Mouse (Mus musculus) retina, adult 2 months (tissue): ENCODE measurements around the gene Ostn.
"Not testable (repeated sequence)": the region's sequence is repeated elsewhere in the genome, so short reads cannot be mapped to it uniquely, and the experiment has no call there.

Experiments
- DNase-seq: peaks from one replicate; pipeline ENCODE4 v3.0.0-alpha.2; 2012; ENCODE audit warnings: low read depth, low spot score

The Ostn gene

DNA sequence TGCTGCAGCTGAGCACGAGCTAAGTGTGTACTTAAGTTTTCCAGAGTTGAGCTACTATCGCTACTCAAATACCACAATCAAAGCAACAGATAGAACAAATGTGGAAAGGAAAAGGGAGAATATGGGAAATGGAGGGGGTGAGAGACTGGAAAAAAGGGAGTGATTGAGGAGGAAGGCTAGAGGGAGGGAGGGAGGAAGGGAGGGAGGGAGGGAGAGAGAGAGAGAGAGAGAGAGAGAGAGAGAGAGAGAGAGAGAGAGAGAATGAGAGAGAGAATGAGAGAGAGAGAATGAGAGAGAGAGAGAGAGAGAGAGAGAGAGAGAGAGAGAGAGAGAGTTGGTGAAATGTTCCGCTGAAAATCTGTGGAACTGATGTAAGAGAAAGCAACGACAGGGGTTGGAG is at the start of gene Ostn:
TSS of gene Ostn (plus strand) at position 301 of the 400 bp plus-strand sequence.
- DNase-seq, result not testable (repeated sequence)

DNA sequence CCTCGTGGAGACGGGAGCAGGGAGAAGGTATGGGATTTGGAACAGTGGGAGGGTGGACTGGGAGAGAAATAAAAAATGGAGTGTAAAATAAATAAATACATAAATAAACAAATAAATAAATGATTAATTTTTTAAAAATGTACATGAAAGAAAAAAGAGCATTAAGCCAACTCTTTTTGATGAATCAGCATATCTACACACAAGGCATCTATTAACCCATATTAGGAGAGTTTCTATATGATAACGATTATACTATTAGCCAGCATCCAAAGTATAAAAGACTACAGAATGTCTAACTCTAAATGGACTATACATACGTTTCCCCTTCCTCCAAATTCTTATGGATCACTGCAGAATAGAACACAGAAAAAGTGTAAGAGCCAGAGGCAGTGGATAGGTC is 38.5 kb upstream of the Ostn start:
- DNase-seq, result no peak

DNA sequence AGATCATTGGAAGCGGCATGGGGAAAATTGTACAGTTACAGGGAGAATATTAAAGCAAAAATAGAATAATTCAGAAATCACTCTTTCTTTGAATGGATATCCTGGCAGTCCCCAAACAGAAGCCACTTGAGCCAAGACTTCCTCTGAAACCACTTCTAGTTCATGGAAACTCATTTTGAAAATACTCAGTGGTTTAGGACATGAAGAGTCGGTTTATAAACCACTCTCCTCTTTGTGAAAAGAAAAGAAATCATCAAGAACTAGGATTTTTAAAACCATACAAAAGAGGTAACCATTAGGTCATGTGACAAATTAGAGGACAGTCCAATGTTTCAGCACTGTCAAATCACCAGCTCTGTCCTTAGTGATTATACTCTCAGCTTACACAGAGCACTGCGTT is 19.9 kb upstream of the Ostn start:
- DNase-seq, result no peak

DNA sequence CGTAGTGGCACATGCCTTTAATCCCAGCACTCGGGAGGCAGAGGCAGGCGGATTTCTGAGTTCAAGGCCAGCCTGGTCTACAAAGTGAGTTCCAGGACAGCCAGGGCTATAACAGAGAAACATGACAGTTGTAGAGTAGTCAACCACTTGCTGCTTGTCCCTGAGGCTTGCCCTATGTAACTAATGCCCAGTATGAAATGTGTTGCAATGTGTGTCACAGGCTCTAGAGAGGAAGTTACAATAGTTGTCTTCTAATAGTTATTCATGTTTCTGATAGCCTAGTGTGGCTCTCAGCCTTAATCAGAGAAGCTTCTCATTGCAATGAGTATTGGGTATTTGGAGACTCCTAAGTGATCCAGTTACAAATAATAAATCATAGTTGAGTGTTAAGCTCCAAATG is 10.8 kb upstream of the Ostn start:
- no peak for DNase-seq

DNA sequence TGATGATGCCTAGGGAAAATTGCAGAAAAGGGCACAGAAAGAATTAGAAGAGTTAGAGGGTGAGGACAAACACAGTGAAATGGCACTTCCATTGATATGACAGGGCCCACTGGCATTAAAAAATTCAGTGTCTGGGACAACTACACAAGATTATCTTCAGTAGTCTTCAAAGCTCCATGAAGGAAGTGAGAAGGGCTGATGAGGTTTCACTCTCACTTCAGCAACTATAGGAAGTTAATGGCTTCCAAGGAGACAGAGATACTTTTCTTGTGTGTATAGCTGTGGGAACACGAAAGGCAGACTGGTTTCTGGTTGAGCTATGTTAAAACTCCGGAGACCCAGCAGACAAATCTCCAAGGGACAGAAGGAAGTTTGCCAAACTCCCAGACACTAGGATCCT is 10.4 kb upstream of the Ostn start:
- DNase-seq, result no peak

DNA sequence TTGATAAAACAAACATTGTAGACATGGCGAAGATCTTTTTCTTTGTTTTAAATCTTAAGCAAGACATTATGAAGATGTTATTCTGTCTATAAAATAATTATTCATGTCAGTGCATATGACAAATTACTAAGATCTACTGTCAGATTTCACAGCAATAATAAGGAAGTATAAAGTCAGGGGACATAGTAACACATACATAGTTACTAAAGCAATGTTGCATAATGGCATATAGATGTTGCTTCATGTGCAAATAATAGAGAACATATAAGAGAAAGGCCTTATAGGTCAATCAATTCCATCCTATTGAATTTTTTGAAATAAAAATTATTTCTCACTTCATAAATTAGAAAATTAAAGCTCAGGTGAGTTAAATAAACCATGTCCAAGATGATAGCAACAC is 11.8 kb downstream of the Ostn start:
- no peak for DNase-seq

DNA sequence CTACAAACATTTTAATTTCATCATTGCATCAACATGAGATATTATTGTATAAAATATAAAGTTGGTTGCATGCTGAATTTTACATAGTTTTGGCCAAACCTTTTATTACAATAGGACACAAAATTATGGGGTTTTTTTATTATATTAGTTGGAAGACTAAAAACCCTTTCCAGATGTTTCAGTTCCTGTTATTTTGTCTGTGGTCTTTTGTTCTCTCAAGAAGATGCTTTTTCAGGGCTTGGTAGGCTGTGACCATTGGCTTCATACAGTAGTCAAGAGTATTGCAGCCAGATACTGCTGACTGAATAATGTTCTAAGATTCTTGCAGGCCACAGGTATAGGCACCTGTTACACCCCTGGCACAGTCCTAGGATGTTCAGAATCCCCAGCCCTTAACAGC is 14.8 kb downstream of the Ostn start:
- DNase-seq, result no peak

DNA sequence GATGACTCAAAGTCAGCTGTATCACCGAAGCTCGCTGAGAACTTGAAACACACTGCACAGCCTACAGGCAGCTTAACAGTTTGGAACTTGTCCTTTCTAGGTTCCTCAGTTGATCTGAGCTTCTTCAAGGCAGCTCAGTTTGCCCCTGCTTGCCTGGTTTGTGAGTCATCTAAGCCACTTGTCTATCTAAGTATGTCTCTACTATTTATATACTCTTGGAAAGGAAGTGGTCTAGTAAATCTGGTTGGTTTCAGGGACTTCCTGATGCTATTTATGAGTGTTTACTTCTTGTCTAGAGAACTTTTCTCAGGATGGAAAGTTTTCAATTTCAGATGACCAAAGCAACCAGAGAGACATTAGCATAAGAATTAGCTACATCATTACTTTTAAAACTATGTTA is 19.2 kb downstream of the Ostn start:
- DNase-seq, result no peak

DNA sequence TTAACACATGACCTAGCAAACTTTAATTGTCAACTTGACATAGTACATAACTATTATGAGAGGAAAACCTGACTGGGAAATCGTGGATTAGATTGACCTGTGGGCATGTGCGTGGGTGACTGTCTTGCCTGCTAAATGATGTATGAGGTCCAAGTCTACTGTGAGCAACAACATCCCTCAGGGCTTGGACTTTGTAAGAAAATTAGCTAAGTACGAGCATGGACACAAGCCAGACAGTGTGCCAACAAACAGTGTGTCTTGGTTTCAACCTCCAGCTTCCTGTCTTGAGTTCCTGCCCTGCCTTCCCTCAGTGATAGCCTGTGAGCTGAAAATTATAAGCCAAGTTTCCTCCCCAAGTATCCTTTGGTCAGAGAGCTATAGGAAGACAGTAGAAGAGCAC is 40.2 kb downstream of the Ostn start:
- DNase-seq, result no peak

DNA sequence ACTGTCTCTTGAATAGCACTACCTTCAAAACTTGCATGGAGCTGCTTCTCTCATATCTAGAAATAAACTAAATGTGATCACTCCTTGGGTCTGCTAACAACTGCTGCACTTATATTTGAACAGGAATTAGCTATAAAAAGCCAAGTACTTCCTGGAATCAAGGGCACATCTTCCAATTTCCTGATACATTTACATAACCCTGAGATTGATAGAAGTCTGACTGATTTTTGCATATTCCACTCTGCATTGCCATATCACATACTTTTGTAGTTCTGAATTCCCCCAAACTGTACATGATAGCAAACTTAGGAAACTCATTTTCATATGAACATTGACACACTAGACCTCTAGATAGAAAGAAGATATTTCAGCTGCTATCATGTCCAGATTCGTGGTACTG is 41.1 kb downstream of the Ostn start:
- no peak for DNase-seq

DNA sequence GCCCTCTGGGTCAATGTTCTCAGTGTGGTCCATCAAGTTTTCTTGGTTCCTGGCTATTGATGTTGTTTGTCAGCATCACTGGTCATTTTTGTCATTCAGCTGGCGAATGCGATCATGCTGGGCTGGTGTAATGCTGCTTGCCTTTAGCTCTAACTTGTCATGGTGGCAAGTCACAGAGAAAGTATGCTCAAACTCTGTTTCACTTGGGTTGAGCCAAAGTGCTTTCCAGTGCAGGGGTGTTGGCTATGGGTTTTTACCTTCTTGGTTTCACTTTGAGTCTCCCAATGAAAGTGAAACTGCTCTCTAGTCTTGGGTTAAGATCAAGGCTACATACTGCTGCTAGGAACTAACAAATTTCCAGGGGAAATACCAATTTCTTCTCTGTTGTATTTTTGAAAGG is 41.9 kb downstream of the Ostn start:
- no peak for DNase-seq

DNA sequence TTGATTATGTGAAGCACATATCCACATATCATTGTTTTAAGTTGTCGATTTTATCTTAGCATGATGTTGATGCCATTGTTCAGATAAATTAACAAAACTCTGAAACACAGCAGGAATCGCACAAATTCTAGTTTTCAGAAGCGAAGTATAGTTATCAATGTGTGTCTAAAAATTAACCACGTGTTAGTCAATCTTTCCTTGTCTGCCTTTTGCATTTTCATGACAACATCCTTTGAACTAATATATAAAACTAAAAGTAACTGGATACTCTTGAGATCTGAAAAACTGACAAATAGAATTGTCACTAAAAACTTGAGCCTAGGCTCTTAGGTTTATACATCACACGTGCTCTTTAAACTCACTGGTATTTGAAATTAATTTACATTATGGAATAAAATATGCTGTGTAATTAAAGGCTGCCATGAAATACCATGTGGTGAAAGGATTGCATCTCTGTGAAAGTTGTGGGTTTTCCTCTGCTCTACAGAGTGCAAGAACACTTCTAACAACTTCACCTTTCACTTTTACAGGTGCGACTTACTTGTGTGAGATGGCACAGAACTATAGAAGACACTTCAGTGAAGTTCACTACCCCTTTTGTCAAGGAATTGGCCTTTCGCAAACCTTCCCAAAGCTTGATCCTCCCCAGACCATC is 42.7 kb downstream of the Ostn start:
- no peak for DNase-seq

DNA sequence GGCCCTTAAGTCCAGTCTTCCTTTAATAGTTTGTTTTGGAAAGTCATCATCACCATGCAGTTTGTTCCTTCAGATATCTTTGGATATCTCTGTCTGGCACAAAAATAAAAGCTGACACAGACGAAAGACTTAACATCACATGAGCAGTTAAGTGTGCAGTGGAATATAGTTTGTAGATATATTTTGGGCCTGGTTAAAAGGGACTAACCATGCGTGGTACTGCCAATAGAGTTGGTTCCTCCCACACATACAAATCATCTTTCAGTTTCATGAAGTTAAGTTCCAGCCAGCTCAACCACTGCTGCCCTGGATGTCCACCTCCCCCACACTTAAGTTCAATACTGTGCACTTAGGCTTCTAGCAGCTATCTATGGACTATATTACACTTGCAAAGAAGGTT is 47.2 kb downstream of the Ostn start:
- DNase-seq, result no peak

DNA sequence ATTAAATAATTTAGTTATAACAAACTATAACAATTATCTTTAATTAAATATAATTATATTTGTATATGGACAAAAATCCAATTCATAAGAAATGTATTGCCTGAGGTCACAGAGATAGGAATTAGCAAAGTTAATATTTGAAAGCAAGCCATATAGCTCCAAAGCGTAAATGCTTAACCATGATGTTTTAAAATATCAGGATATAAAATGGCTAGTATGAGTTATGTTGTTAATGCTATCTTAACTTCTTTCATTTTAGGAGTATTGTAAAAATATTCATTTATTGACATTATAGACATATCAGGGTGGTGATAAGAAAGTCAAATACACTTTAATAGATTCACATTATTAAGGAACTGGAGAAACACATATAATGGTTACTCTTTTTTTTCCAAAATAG is 52.8 kb downstream of the Ostn start:
- no peak for DNase-seq

DNA sequence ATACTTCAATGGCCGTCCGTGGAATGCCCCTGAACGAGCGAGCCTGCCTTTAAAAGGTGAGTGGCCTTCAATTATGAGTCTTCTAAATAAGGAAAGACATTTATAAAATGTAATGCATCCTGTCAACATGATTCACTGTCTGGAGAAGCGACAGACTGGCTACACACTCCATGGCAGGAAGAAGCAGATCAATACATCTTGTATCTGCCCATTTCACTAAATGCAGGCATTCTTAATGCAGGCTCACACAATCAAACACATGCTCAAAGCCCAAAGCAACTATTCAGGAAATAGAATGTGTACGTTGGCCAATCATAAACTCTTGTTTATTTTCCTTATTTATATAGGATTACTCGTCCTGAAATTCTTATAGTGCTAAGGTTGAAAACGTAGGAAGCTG is 62.9 kb downstream of the Ostn start, which contains the start of gene Uts2b:
TSS of gene Uts2b (minus strand) at position 49 of the 400 bp plus-strand sequence.
- no peak for DNase-seq

DNA sequence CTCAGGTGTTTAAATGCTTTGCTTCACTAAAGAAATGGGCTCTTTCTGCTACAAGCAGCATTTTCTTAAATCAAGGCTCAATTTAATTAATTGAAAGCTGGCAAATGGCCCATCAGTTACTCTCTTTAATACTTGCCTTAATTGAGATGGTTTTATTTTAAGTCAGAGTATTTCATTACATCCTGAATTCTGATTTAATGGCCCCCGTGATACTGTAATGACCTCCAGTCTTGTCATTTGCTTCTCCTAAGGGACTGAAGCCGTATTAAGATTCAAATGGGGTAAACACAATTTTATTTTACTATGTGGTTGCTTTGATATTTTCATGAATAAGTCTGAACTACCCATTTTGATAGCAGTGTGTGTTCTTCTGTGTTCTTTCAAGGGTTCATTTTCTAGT is 63.4 kb downstream of the Ostn start:
- no peak for DNase-seq

DNA sequence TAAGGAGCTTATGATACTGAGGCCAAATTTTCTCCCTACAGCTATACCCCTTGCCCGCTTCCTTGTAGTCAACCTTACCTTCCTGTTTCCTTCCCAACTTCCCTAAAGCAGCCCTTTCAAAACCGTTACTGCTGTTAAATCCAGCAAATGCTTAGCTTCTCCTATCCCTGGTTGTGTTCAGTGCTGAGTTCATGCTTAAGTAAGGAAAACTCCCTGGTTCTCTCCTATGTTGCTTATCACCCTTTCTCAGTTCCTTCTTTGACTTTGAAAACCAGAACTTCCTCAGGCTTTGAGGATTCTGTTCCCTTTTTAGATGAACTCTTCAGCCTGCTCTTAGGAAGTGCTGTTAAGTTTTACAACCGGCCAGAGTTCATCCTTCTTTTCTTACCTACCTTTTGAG is 66.8 kb downstream of the Ostn start:
- DNase-seq, result no peak

DNA sequence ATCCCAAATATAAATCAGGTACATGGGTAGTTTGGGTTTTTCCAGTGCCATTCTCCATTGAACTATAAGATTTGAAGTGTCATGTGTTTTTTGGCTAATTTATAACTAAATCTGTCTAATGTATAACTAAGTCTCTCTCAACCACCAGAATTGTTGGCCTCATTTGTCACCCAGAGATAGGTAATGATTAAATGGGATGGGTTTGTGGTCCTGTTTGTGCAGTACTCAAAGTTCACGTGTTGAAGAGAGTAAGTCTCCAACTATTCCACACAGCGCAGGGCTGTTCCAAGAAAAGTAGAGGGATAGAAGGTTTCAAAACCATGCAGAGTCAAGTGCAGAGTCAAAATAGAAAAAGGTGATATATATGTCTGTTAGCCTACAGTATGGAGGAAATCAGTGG is 68.0 kb downstream of the Ostn start:
- DNase-seq, result no peak

DNA sequence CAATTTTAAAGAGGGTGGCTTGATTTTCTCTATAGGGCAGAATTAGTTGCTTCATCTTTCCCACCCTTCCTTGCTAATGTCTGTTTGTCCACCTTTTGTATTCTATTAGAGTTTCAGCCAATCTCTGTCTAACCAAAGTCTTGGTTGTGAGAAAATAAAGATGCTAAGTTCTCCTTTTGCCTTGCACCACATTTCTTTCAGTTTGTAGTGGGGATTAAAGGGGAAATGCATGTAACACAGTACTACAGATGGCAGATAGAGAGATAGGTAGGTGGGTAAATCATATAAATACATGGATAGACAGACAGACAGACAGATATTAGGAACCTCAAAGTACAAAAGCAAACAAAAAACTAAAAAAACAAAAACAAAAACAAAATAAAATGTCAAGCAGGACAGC is 69.3 kb downstream of the Ostn start:
- no peak for DNase-seq

DNA sequence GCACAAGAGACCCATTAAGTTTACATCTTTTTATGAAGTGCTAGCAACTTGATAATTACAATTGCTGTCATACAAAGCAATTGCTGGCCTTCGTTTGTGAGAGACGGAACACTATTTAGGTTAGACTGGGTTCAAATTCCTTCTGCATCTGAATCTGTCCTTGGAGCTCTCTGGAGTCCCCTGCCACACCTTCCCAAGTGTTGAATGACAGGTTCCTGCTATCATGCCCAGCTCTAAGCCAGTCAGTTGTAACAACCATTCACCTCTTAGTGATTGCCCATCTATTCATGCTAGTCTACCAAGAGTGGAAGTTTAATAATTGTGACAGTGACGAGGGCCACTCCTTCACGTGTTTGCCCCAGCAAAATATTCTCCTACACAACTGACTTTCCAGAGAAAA is 74.9 kb downstream of the Ostn start:
- no peak for DNase-seq

DNA sequence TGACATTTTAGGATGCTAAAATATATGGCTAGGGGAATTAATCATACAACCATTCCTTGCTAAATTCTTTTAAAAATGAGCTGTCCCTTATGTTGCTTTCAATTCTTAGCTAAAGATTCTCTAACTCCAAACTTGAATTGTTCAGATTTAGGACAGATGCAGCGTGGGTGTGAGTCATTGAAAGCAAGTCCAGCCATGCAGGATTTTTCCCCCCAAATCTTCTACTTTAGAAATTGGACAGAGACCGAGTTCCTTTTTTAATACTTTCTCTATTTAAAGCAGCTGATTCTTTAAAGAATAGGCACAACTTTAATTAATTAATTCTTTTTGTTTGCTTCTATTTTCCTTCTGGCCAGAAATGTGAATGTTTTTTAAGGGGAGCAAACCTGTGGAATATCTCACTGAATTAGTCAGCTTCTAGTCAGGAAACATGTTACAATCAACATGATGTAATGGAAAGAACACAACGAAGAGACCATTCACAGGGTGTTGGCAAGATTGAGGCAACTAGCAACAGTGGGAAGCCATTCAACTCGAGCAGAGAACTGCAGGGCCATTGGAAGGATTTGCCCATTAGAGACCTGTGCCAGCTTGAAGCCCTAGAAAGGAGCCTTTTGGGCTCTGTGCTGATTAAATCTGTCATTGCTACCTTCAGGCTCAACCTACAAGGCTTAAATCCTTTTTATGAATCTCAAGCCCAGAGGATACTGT is 77.8 kb downstream of the Ostn start:
- no peak for DNase-seq

DNA sequence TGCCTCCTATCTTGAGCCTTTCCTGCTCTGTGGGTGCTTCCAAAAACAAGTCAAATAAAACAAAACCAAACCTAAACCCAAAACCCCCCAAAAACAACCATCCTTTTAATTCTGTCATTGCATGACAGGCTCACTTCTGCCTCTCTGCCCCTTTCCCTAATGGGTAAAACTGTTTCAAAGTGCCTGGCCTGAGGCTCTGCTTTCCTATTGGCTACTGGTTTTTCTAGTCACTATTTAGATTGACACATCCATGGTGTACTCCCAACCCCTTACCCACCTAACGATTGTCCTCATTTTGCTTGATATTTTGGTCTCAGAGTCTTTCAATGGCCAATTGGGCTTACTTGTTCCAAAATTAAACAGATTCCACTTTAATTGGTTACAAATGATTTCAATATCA is 78.4 kb downstream of the Ostn start:
- DNase-seq, result no peak

DNA sequence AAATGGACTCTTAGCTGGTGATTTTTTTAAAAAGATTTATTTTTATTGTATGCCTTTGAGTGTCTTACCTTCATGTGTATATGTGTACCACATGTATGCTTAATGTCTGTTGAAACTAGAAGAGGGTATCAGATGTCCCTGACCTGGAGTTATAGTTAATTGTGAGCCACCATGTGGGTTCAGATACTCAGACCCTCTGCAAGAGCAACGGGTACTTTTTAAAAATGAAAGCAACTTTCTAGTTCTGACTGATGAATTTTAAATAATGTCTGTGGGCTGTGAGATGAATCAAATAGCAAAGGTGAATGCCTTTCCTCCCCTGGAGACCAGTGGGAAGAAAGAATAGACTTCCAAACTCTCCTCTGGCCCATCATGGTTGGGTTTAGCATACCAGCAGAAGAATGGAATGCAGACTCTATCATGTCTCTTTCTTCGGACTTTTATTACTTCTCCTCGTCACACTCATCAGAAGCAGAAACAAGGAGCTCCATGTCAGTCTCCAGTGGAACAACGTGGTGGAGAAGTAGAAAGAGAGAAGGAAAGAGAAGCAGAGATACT is 79.6 kb downstream of the Ostn start:
- no peak for DNase-seq
